Mouse (Mus musculus): ENCODE data around the gene Cluh. TPM values are rescaled to one million over a fixed set of nuclear protein-coding genes. Genes with fewer than 3 reads are reported as not detected.

Cluh gene
- polyA plus RNA-seq, 1 experiment from 2014 or later, result 6.3 TPM

DNA sequence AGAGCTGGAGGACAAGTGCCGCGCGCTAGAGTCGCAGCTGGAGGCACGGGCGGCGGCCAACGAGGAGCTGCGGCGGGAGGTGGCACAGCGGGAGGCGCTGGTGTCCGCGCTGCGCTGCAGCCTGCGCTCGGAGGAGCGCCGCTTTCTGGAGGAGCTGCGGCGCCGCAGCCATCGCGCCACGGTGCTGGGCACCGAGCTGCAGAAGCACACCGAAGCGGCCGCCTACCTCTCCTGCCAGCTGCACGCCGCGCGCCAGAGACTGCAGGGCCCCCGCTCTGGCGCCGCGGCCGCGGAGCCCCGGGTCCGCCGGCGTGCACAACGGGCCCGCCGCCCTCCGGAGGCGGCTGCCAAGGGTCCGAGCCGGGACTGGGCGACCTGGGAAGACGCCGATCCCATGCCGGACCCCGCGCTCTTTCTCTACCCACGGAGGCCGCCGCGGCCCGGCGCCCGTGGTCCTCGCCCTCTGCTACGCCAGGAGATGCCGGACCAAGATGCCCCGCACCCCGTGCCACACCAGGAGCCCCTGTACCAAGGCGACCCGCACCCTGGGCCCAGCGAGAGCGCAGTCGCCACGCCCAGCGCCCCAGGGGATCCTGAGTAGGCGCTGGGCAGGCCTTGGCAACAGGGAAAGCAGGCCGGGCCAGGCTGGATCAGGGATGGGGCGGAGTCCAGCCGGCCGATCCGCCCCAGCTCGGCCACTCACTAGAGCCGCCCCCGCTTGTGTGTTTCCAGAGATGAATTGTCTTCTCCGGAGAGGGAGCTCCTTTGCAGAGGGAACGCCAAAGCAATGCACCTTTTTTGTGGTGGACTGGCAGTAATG is 11.1 kb upstream of the Cluh start:
- H3K27ac ChIP-seq (ENCODE audit: low read depth, low read length), result peak overlapping the region; percentile 87
- peak overlapping the region; percentile 66 for H3K4me3 ChIP-seq (ENCODE audit: low read depth, low read length)
- peaks cover 13% of the 10 kb centered on the region for H3K4me1 ChIP-seq (ENCODE audit: control insufficient read depth, insufficient read depth, low read length)
- H3K9ac ChIP-seq (ENCODE audit: low read length), result peak overlapping the region; percentile 89
- H3K9me3 ChIP-seq (replicated peaks; ENCODE audit: control insufficient read depth, low read length), result no peaks in the 10 kb centered on the region
- H3K27me3 ChIP-seq (replicated peaks; ENCODE audit: control insufficient read depth, insufficient read depth, low read length), result no peaks in the 10 kb centered on the region
- H3K36me3 ChIP-seq (ENCODE audit: control insufficient read depth, insufficient read depth, low read length), result no peaks in the 10 kb centered on the region
- WGBS, result under 1% methylated on average over 85 of the region's 86 CpGs
- H3K4me2 ChIP-seq (ENCODE audit: low read length), result peak overlapping the region; percentile 93
- DNase-seq (ENCODE audit: low spot score) (peak; percentile 85), ATAC-seq (peak; percentile 87)

DNA sequence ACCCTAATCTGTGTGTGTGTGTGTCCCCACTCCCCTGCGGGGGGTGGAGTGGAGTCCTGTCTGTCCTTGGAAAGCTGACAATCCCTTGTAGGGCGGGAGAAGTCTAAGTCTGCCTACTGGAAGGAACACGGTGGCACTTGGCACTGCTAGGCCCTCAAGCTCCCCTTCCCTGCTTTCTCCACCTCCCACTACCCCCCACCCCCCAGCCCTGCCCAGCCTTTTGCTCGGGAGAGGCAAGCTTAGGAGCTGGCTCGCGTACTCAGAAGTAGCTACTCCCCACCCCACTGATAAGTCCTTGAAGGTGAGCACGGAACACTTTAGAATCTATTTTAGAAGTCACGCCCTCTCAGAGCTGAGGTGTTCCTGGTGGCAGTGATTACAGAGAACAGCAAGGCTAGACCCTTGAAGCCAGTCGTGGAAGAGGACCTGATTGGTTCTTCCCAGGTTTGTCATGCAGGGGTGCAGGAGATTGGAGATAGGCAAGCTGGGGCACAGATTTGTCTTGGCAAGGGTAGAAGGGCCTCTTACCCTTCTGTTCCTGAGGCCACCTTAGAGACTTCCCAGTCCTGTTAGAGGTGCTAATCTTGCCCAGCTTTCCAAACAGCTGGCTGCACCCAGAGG is 10.4 kb upstream of the Cluh start:
- Histone ChIP-seq H3K4me3 (ENCODE audit: low read depth, low read length) (peak overlapping the region; percentile 66), H3K36me3 (ENCODE audit: control insufficient read depth, insufficient read depth, low read length) (no peaks in the 10 kb centered on the region), H3K9ac (ENCODE audit: low read length) (peak overlapping the region; percentile 89), H3K4me2 (ENCODE audit: low read length) (peak overlapping the region; percentile 93), H3K27ac (ENCODE audit: low read depth, low read length) (peak overlapping the region; percentile 87; the same call in 1 of the 2 replicates), H3K4me1 (ENCODE audit: control insufficient read depth, insufficient read depth, low read length) (peaks cover 13% of the 10 kb centered on the region), H3K27me3 (replicated peaks; ENCODE audit: control insufficient read depth, insufficient read depth, low read length) (no peaks in the 10 kb centered on the region), H3K9me3 (replicated peaks; ENCODE audit: control insufficient read depth, low read length) (no peaks in the 10 kb centered on the region)
- WGBS, result 10% methylated on average over 9 of the region's 9 CpGs
- DNase-seq (ENCODE audit: low spot score) (no peak), ATAC-seq (peak; percentile 46)

DNA sequence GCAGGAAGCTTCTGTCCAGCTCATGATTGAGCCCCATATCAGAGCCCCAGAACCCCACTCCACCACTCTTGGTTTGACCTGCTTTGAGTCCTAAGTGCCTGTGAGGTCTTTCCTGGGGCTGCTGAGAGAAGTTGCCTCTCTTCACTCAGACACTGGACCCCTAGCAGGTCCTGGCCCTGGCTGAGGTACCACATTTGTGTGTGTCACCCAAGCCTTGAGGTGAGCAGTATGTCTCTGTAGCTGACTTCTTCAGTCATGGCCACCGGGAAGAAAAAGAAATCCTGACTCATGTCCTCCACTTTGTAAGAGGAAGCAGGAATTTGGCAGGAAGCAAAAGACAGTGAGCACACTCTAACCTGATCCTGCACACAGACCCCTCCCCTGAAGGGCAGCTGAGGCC is 9.7 kb upstream of the Cluh start:
- 73% methylated on average over 1 of the region's 1 CpGs for WGBS
- H3K4me2 ChIP-seq (ENCODE audit: low read length), result no peak overlapping the region
- H3K36me3 ChIP-seq (ENCODE audit: control insufficient read depth, insufficient read depth, low read length), result no peaks in the 10 kb centered on the region
- ATAC-seq, result no peak
- no peak overlapping the region for H3K9ac ChIP-seq (ENCODE audit: low read length)
- H3K27ac ChIP-seq (ENCODE audit: low read depth, low read length), result no peak overlapping the region
- no peak for DNase-seq (ENCODE audit: low spot score)
- peaks cover 13% of the 10 kb centered on the region for H3K4me1 ChIP-seq (ENCODE audit: control insufficient read depth, insufficient read depth, low read length)
- no peak overlapping the region for H3K4me3 ChIP-seq (ENCODE audit: low read depth, low read length)
- no peaks in the 10 kb centered on the region for H3K27me3 ChIP-seq (replicated peaks; ENCODE audit: control insufficient read depth, insufficient read depth, low read length)
- no peaks in the 10 kb centered on the region for H3K9me3 ChIP-seq (replicated peaks; ENCODE audit: control insufficient read depth, low read length)

DNA sequence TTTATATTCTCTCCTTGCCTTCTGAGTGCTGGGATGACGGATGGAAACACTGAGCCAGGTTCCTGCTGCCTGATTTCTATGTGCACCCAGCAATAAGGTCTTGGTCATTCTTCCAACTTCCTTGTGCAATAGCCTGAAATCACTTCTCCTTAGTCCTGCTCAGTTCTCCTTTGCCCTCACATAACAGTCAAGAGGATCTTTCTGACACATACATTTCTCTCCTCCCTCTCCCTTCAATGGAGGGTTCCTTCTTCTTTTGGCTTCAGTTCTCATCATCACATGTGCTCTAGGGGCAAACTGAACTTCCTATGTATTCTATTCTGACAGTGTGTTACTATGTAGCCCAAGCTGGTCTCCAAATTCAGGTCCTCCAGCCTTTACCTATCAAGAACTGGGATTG is 1.3 kb upstream of the Cluh start:
- Histone ChIP-seq H3K9me3 (replicated peaks; ENCODE audit: control insufficient read depth, low read length) (no peaks in the 10 kb centered on the region), H3K4me2 (ENCODE audit: low read length) (no peak overlapping the region), H3K27ac (ENCODE audit: low read depth, low read length) (no peak overlapping the region), H3K4me3 (ENCODE audit: low read depth, low read length) (no peak overlapping the region), H3K36me3 (ENCODE audit: control insufficient read depth, insufficient read depth, low read length) (no peaks in the 10 kb centered on the region), H3K27me3 (replicated peaks; ENCODE audit: control insufficient read depth, insufficient read depth, low read length) (no peaks in the 10 kb centered on the region), H3K9ac (ENCODE audit: low read length) (no peak overlapping the region), H3K4me1 (ENCODE audit: control insufficient read depth, insufficient read depth, low read length) (peaks cover 9% of the 10 kb centered on the region; the same call in 1 of the 2 replicates)
- WGBS, result 83% methylated on average over 1 of the region's 1 CpGs
- no peak for DNase-seq (ENCODE audit: low spot score)
- ATAC-seq, result no peak

DNA sequence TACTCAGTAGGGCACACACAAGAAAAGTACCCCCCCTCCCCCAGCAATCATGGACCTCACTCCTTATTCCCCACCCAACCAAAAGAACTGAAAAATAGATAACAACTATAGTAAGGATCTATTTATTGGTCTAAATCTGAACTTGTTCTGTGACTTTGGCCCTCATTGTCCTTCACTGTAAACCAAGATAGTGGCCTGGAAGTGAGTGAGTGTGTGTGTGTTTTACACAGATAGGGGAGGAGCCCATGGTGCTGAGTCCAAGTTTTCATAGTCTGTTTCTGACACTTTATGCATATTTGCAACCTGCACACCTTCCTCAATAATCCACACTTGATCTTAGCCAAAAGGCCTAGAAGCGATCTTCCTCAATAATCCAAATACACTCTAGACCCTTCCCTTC is 619 bp upstream of the Cluh start:
- WGBS, result 9% methylated on average over 1 of the region's 1 CpGs
- no peak for DNase-seq (ENCODE audit: low spot score)
- H3K4me3 ChIP-seq (ENCODE audit: low read depth, low read length), result peak overlapping the region; percentile 97
- H3K36me3 ChIP-seq (ENCODE audit: control insufficient read depth, insufficient read depth, low read length), result no peaks in the 10 kb centered on the region
- peaks cover 9% of the 10 kb centered on the region; the same call in 1 of the 2 replicates for H3K4me1 ChIP-seq (ENCODE audit: control insufficient read depth, insufficient read depth, low read length)
- H3K27me3 ChIP-seq (replicated peaks; ENCODE audit: control insufficient read depth, insufficient read depth, low read length), result no peaks in the 10 kb centered on the region
- ATAC-seq, result peak; percentile 19; the same call in 1 of the 2 replicates
- no peaks in the 10 kb centered on the region for H3K9me3 ChIP-seq (replicated peaks; ENCODE audit: control insufficient read depth, low read length)
- peak overlapping the region; percentile 57; the same call in 1 of the 2 replicates for H3K27ac ChIP-seq (ENCODE audit: low read depth, low read length)
- H3K4me2 ChIP-seq (ENCODE audit: low read length), result peak overlapping the region; percentile 92
- H3K9ac ChIP-seq (ENCODE audit: low read length), result peak overlapping the region; percentile 82

DNA sequence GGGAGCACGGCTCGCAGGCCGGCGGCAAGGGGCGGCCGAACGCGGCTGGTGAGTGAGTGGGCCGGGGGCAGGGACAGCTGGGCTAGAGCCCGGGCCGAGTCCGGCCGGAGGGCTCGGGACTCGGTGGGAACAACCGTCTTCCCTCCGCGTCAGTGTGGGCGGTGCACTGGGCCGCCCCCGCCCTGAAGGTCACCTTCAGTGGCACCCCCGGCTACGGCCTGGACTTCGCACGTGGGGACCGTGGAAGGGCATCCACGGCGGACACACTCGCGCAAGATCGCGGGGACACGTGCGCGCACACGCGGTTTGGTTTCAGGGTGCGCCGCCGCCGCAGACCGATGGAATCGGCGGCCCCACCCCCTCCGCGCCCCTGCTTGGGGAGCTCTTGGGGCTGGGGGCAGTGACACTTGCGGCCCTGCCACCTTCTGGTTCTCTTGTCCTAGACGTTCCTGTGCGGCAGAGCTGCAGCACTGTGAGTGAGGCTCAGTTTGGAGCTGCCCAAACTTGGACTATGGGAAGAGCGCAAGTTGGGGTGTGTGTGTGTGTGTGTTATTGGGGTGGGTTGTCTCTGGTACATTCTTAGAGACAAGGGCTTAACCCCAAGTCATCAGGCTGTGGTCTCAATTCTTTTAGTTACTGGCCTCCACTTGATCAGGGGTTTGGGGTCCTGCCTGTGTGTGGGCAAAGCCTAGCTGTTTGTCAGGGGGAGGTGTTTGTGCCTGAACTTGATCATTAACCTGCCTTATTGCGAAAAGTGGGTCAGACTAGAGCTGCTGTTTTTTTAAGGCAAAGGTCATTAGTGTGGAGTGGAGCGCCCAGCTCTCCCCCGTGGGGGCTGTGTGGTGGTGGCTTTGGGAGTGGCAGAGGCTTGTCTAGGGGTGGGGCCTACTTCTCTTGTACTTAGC is 604 bp downstream of the Cluh start:
- Histone ChIP-seq H3K27ac (ENCODE audit: low read depth, low read length) (peak overlapping the region; percentile 57; the same call in 1 of the 2 replicates), H3K4me2 (ENCODE audit: low read length) (peak overlapping the region; percentile 92), H3K36me3 (ENCODE audit: control insufficient read depth, insufficient read depth, low read length) (no peaks in the 10 kb centered on the region), H3K9ac (ENCODE audit: low read length) (peak overlapping the region; percentile 82), H3K27me3 (replicated peaks; ENCODE audit: control insufficient read depth, insufficient read depth, low read length) (no peaks in the 10 kb centered on the region), H3K4me3 (ENCODE audit: low read depth, low read length) (peak overlapping the region; percentile 97), H3K4me1 (ENCODE audit: control insufficient read depth, insufficient read depth, low read length) (peaks cover 9% of the 10 kb centered on the region; the same call in 1 of the 2 replicates), H3K9me3 (replicated peaks; ENCODE audit: control insufficient read depth, low read length) (no peaks in the 10 kb centered on the region)
- WGBS, result 2% methylated on average over 51 of the region's 53 CpGs
- ATAC-seq (peak; percentile 67), DNase-seq (ENCODE audit: low spot score) (peak; percentile 7)

DNA sequence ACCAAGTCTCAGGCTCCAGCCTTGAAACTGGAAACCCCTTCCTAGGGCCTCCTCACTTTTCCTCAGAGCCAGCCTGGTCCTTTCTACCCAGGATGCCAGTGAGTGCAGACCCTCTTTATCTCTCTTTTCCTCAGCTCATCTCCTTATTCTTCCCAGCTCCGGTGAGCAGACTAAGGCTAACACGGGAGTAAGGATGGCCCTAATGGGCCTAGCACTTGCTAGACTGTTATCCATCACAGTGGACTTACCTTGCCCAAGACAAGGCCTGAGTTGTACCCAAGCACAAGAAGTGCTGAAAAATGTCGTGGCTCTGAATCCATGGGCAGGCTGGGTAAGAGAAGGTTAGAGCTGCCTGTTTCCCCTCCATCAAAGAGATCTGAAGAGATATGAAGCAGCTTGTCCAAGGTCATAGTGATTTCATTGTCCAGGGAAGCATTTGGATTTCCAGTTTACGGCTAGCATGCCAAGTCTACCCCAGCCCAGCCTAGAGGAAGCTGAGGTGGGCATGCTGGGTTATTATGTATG is 1.3 kb downstream of the Cluh start:
- ATAC-seq, result no peak

DNA sequence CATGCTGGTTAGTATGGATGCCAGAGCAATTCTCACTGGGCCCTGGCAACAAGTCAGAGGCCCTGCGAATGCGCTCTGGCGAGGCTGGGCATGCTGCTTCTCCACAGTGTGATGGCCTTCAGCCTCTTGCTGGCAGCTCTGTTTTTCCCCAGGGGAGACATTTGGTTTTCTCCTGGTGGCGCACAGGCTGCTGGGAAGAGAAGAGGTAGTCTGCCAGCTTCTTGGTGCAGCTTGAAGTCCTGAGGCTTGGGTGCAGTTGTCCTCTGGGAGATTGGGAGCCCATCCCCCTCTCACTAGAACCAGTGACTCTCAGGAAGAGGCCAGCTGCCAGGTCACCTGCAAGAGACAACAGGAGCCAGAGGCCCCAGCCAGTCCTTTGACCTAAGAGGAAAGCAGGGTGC is 3.5 kb downstream of the Cluh start:
- Histone ChIP-seq H3K36me3 (ENCODE audit: control insufficient read depth, insufficient read depth, low read length) (peaks cover 10% of the 10 kb centered on the region), H3K27me3 (replicated peaks; ENCODE audit: control insufficient read depth, insufficient read depth, low read length) (no peaks in the 10 kb centered on the region), H3K4me1 (ENCODE audit: control insufficient read depth, insufficient read depth, low read length) (peaks cover 9% of the 10 kb centered on the region; the same call in 1 of the 2 replicates), H3K4me3 (ENCODE audit: low read depth, low read length) (no peak overlapping the region), H3K4me2 (ENCODE audit: low read length) (no peak overlapping the region), H3K9ac (ENCODE audit: low read length) (no peak overlapping the region), H3K27ac (ENCODE audit: low read depth, low read length) (no peak overlapping the region), H3K9me3 (replicated peaks; ENCODE audit: control insufficient read depth, low read length) (no peaks in the 10 kb centered on the region)
- DNase-seq (ENCODE audit: low spot score) (no peak), ATAC-seq (no peak)
- WGBS, result 84% methylated on average over 4 of the region's 4 CpGs

More for the DNA sequence above, 1.3 kb downstream of the Cluh start:
- H3K27ac ChIP-seq (ENCODE audit: low read depth, low read length), result no peak overlapping the region
- peak overlapping the region; percentile 92 for H3K4me2 ChIP-seq (ENCODE audit: low read length)
- H3K9ac ChIP-seq (ENCODE audit: low read length), result no peak overlapping the region
- H3K27me3 ChIP-seq (replicated peaks; ENCODE audit: control insufficient read depth, insufficient read depth, low read length), result no peaks in the 10 kb centered on the region
- H3K36me3 ChIP-seq (ENCODE audit: control insufficient read depth, insufficient read depth, low read length), result no peaks in the 10 kb centered on the region
- H3K4me3 ChIP-seq (ENCODE audit: low read depth, low read length), result peak overlapping the region; percentile 97; the same call in 1 of the 2 replicates
- no peaks in the 10 kb centered on the region for H3K9me3 ChIP-seq (replicated peaks; ENCODE audit: control insufficient read depth, low read length)
- WGBS, result 65% methylated on average over 4 of the region's 4 CpGs
- peaks cover 9% of the 10 kb centered on the region; the same call in 1 of the 2 replicates for H3K4me1 ChIP-seq (ENCODE audit: control insufficient read depth, insufficient read depth, low read length)
- no peak for DNase-seq (ENCODE audit: low spot score)
